Mouse (Mus musculus) heart, embryonic 15.5 days (tissue): ENCODE results near the gene Pnck. TPM values are rescaled to one million over a fixed set of nuclear protein-coding genes. Genes with fewer than 3 reads are reported as not detected.

ENCODE experiments used
- ATAC-seq: fragments of 200-750 bp; cut with Nextera tagmentation; replicated peaks from 2 replicates; pipeline ENCODE4 v1.8.0; 2017; ENCODE audit warnings: low read depth, moderate TSS enrichment; ENCODE audit not compliant: insufficient number of reproducible peaks, insufficient read depth, low FRiP score
- H3K27ac ChIP-seq: fragments of 300-500 bp; sonication (generic); 2 replicates; pipeline ENCODE4 v1.5.1; 2015; ENCODE audit warnings: mild to moderate bottlenecking, inconsistent platforms
- H3K27me3 ChIP-seq: fragments of 300-500 bp; sonication (generic); 2 replicates; pipeline ENCODE4 v1.6.1; 2015; ENCODE audit warnings: inconsistent platforms
- H3K36me3 ChIP-seq: fragments of 300-500 bp; sonication (generic); 2 replicates; pipeline ENCODE4 v1.6.1; 2015; ENCODE audit warnings: mild to moderate bottlenecking, inconsistent platforms
- H3K4me1 ChIP-seq: fragments of 300-500 bp; sonication (generic); replicated peaks from 2 replicates; pipeline ENCODE4 v1.6.1; 2015; ENCODE audit warnings: inconsistent platforms
- H3K4me2 ChIP-seq: fragments of 300-500 bp; sonication (generic); 2 replicates; pipeline ENCODE4 v1.6.1; 2015; ENCODE audit warnings: inconsistent platforms, mild to moderate bottlenecking, moderate library complexity
- H3K4me3 ChIP-seq: fragments of 300-500 bp; sonication (generic); 2 replicates; pipeline ENCODE4 v1.5.1; 2015; ENCODE audit warnings: mild to moderate bottlenecking, inconsistent platforms
- H3K9ac ChIP-seq: fragments of 300-500 bp; sonication (generic); 2 replicates; pipeline ENCODE4 v1.6.1; 2015; ENCODE audit warnings: mild to moderate bottlenecking, inconsistent platforms
- H3K9me3 ChIP-seq: fragments of 300-500 bp; sonication (generic); replicated peaks from 2 replicates; pipeline ENCODE4 v1.6.1; 2016; ENCODE audit warnings: inconsistent platforms
- WGBS: fragments of 180-500 bp; shearing (Covaris S2); methylation state at CpG from one replicate; pipeline ENCODE4 v1.1.7; 2015; ENCODE audit warnings: mixed read lengths; 5-methylcytosine and 5-hydroxymethylcytosine counted together
- polyA plus RNA-seq: library from polyadenylated mRNA; unstranded; fragments of >200 nt; fragmentation: Nextera tagmentation; extraction: Ambion mirVana; gene quantifications from 2 replicates; pipeline ENCODE4 v1.2.1, GENCODE M21; 2015

The Pnck gene
- polyA plus RNA-seq, 1 experiment from 2014 or later = 8.8 TPM

- Histone ChIP-seq H3K27ac (no peak overlapping the region), H3K36me3 (no peaks in the 10 kb centered on the region), H3K27me3 (peaks cover 63% of the 10 kb centered on the region), H3K4me2 (peak overlapping the region; percentile 82), H3K9ac (no peak overlapping the region), H3K4me1 (peaks cover 13% of the 10 kb centered on the region), H3K4me3 (peak overlapping the region; percentile 45), H3K9me3 (no peaks in the 10 kb centered on the region)
- 11% methylated on average over 40 of the region's 41 CpGs for WGBS
- no peak for ATAC-seq
Observed at GRCm38 (mm10) chrX:73639901-73640469, 19.9 kb downstream of the Pnck start.

DNA sequence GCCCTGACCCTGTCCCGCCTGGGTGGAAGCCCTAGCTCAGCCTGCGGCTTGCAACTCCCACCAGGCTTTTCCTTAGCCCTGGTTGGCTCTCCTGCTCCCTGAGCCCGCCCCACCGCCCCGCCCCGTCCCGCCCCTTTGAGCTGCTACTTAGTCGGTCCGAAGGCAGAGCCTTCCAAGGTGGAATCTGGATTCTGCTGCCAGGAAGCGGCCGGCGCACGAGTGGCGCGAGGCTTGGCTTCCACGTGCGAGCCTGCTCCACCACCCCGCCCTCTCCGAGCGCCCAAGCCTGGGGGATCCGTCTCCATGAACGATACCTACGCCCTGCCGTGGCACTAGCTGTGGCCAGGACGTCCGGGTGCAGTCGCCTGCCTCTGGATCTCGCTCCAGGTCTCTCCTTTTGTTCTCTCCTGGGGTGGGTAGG lies 20.7 kb downstream of the Pnck start, which contains the start of gene Dusp9:
TSS of gene Dusp9 (plus strand) at position 165 of the 421 bp plus-strand sequence.
- no peaks in the 10 kb centered on the region for H3K36me3 ChIP-seq
- H3K4me3 ChIP-seq = peak within 1 kb of the TSS; percentile 45
- H3K27me3 ChIP-seq = peaks cover 70% of the 10 kb centered on the region
- WGBS = 11% methylated on average over 28 of the region's 28 CpGs
- peaks cover 13% of the 10 kb centered on the region for H3K4me1 ChIP-seq
- peak; percentile 59 for ATAC-seq
- H3K9ac ChIP-seq = no peak within 1 kb of the TSS
- no peak within 1 kb of the TSS for H3K27ac ChIP-seq
- peak within 1 kb of the TSS; percentile 82 for H3K4me2 ChIP-seq
- no peaks in the 10 kb centered on the region for H3K9me3 ChIP-seq

- no peak for ATAC-seq
- no peaks in the 10 kb centered on the region for H3K9me3 ChIP-seq
- WGBS = 2% methylated on average over 19 of the region's 19 CpGs
- H3K4me3 ChIP-seq = peak overlapping the region; percentile 37
- H3K27ac ChIP-seq = no peak overlapping the region
- no peak overlapping the region for H3K9ac ChIP-seq
- H3K4me1 ChIP-seq = peaks cover 13% of the 10 kb centered on the region
- peak overlapping the region; percentile 70 for H3K4me2 ChIP-seq
- no peaks in the 10 kb centered on the region for H3K36me3 ChIP-seq
- H3K27me3 ChIP-seq = peaks cover 77% of the 10 kb centered on the region
Observed at GRCm38 (mm10) chrX:73637415-73637814, 22.5 kb downstream of the Pnck start.

- peaks cover 64% of the 10 kb centered on the region for H3K27me3 ChIP-seq
- no peaks in the 10 kb centered on the region for H3K36me3 ChIP-seq
- H3K9me3 ChIP-seq = no peaks in the 10 kb centered on the region
- H3K9ac ChIP-seq = no peak overlapping the region
- H3K4me3 ChIP-seq = 0 out of 2 replicates have a peak overlapping the region, but pooled peaks have one; percentile 14
- no peak overlapping the region for H3K27ac ChIP-seq
- no peak for ATAC-seq
- WGBS = 15% methylated on average over 19 of the region's 19 CpGs
- peak overlapping the region; percentile 37 for H3K4me2 ChIP-seq
- peaks cover 13% of the 10 kb centered on the region for H3K4me1 ChIP-seq
Observed at GRCm38 (mm10) chrX:73635425-73635824, 24.5 kb downstream of the Pnck start.

- Histone ChIP-seq H3K36me3 (no peaks in the 10 kb centered on the region), H3K27ac (no peak overlapping the region), H3K4me2 (no peak overlapping the region), H3K9me3 (no peaks in the 10 kb centered on the region), H3K9ac (no peak overlapping the region), H3K4me1 (no peaks in the 10 kb centered on the region), H3K27me3 (no peaks in the 10 kb centered on the region), H3K4me3 (no peak overlapping the region)
- ATAC-seq = no peak
Observed at GRCm38 (mm10) chrX:73626981-73627380, 32.9 kb downstream of the Pnck start.

DNA sequence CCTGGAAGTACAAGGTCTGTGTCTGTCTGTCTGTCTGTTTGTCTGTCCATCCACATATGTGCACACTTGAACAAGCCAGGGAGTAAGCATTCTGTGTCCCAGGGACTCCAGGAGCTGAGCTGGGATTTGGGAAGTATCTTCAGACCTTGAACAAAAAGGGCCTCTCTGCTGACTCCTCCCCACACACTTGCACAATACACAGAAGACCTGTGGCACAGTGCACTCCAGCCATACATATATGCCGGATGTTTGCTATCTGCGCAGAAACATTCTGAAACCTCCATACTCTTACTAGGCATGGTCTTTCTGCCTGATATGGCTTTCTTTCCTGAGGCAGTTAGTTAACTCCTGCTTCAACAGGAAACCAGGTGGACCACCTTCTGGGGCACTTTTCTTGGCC lies 40.0 kb downstream of the Pnck start:
- ATAC-seq = no peak
- no peak overlapping the region for H3K4me2 ChIP-seq
- H3K9ac ChIP-seq = no peak overlapping the region
- no peak overlapping the region for H3K4me3 ChIP-seq
- H3K27me3 ChIP-seq = no peaks in the 10 kb centered on the region
- H3K9me3 ChIP-seq = no peaks in the 10 kb centered on the region
- H3K4me1 ChIP-seq = no peaks in the 10 kb centered on the region
- no peak overlapping the region for H3K27ac ChIP-seq
- H3K36me3 ChIP-seq = no peaks in the 10 kb centered on the region
- WGBS = 79% methylated on average over 2 of the region's 2 CpGs

DNA sequence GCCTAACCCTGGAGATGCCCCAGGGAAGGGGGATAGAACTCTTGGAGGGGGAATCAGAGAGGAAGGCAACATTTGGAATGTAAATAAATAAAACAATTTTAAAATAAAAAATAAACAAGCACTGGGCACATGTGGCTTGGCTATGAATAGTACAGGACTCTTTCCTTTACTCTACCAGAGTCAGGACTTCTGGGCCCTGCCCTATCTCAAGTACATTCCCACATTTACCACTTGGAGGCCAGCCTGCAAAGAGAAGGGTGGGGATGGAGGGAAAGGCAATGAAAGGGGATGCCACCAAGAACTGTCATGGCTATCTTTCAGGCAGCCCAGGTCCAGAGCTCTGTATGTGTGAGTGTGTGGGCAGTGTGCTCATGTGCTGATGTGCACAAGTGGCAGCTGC lies 40.5 kb downstream of the Pnck start:
- Histone ChIP-seq H3K4me2 (no peak overlapping the region), H3K9ac (no peak overlapping the region), H3K27me3 (no peaks in the 10 kb centered on the region), H3K9me3 (no peaks in the 10 kb centered on the region), H3K4me1 (no peaks in the 10 kb centered on the region), H3K36me3 (no peaks in the 10 kb centered on the region), H3K4me3 (no peak overlapping the region), H3K27ac (no peak overlapping the region)
- ATAC-seq = no peak

DNA sequence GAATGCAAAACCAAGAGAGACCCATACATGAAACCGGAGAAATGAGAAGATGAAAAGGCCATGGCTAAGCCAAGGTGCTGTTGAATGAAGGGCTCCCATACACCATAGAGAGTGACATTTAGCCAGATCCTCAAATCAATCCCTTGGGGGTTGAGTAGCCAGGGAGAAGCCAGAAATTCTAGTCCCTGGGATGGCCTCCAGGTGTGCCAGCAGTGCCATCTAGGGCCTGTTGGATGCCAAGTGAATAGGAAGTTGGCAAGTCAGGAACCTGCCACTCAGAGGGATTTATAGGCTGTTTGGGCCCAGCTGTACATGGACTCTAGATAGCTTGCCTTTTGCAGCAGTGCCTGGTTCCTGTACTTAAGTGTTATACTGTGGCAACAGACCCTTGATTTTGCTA lies 44.0 kb downstream of the Pnck start:
- WGBS = 82% methylated on average over 1 of the region's 1 CpGs
- Histone ChIP-seq H3K9me3 (no peaks in the 10 kb centered on the region), H3K4me1 (no peaks in the 10 kb centered on the region), H3K27ac (no peak overlapping the region), H3K4me3 (no peak overlapping the region), H3K36me3 (no peaks in the 10 kb centered on the region), H3K9ac (no peak overlapping the region), H3K4me2 (no peak overlapping the region), H3K27me3 (no peaks in the 10 kb centered on the region)
- ATAC-seq = no peak

DNA sequence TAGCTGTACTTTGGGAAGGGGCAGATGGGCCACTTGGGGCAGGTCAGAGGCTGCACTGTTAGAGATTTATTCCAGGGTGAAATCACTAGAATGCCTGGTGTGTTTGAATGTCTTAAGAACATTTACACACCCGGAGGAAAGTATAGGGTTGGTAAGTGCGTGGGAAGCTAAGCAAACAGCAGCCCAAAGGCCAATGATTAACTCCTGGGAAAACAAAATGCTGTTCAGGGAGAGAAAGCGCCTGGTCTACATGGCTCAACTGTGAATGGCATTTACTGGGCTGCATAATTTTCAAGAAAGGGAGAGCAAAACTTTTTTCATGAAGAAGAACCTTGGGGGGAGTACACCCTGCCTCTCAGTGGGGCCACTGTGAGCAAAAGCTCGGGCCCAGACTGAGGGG lies 46.3 kb downstream of the Pnck start:
- Histone ChIP-seq H3K9me3 (no peaks in the 10 kb centered on the region), H3K4me3 (no peak overlapping the region), H3K36me3 (no peaks in the 10 kb centered on the region), H3K27me3 (no peaks in the 10 kb centered on the region), H3K9ac (no peak overlapping the region), H3K4me1 (no peaks in the 10 kb centered on the region), H3K4me2 (no peak overlapping the region), H3K27ac (no peak overlapping the region)
- no peak for ATAC-seq
- WGBS = 80% methylated on average over 4 of the region's 4 CpGs

Other genes with a start within 250 kb of the Pnck start
- not detected in 2 replicates for gene Zfp92, start 249.0 kb downstream of the Pnck start, polyA plus RNA-seq
- gene Trex2, start 224.8 kb downstream of the Pnck start, polyA plus RNA-seq = not detected in 2 replicates
- gene Haus7, start 201.1 kb downstream of the Pnck start, polyA plus RNA-seq = 40.3 and 41.3 TPM in 2 replicates
- gene Bgn, start 176.5 kb downstream of the Pnck start, polyA plus RNA-seq = 110 and 151 TPM in 2 replicates
- gene Atp2b3, start 157.0 kb downstream of the Pnck start, polyA plus RNA-seq = 0.18 and 0.25 TPM in 2 replicates
- gene Dusp9, start 20.7 kb downstream of the Pnck start, polyA plus RNA-seq = 1.4 and 2.4 TPM in 2 replicates
- gene Slc6a8, start 13.0 kb upstream of the Pnck start, polyA plus RNA-seq = 7.5 and 8.1 TPM in 2 replicates
- 163 and 175 TPM in 2 replicates for gene Bcap31, start 56.1 kb upstream of the Pnck start, polyA plus RNA-seq
- gene Abcd1, start 56.5 kb upstream of the Pnck start, polyA plus RNA-seq = 13.1 and 17.4 TPM in 2 replicates
- gene Plxnb3, start 97.0 kb upstream of the Pnck start, polyA plus RNA-seq = 0.57 and 0.75 TPM in 2 replicates
- 82.3 and 85.7 TPM in 2 replicates for gene Srpk3, start 114.3 kb upstream of the Pnck start, polyA plus RNA-seq
- gene Idh3g, start 126.8 kb upstream of the Pnck start, polyA plus RNA-seq = 410 and 432 TPM in 2 replicates
- 135 and 152 TPM in 2 replicates for gene Ssr4, start 126.9 kb upstream of the Pnck start, polyA plus RNA-seq
- gene Pdzd4, start 164.9 kb upstream of the Pnck start, polyA plus RNA-seq = 0.30 and 0.57 TPM in 2 replicates
- 0.04 and 0.22 TPM in 2 replicates for gene Avpr2, start 232.0 kb upstream of the Pnck start, polyA plus RNA-seq
- gene L1cam, start 236.0 kb upstream of the Pnck start, polyA plus RNA-seq = 0.25 and 2.3 TPM in 2 replicates